Mouse (Mus musculus): ENCODE data around the gene 1700010B08Rik. TPM values are rescaled to one million over a fixed set of nuclear protein-coding genes. Genes with fewer than 3 reads are reported as not detected.

The 1700010B08Rik gene
- polyA plus RNA-seq, 1 experiment from 2014 or later: not detected

DNA sequence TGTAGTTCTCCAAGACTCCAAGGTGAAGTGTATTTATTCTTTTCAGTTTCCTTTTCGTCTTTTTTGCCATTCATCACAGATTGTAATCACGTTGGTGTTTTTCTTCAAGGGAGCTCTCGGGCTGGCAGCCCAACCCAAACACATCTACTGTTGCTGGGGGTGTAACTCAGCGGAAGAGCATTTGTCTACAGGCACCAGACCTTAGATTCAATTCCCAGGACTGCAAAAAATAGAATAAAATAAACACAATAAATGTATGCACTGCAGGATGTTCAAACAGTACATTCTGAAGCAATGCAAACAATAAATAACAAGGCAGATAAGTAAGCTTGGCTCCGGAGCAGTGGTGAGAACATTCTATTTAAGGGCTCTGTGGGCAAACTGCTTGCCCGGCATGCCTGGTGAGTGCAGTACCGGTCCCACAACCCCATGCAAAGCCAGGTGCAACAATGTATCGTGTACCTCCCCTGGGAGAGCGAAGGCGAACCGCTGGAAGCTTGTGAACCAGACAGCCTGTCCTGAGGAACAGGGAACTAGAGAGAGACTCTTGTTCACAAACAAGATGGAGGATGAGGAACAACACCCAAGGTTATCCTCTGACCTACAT lies 3.1 kb downstream of the 1700010B08Rik start:
- ATAC-seq (replicated peaks; ENCODE audit: insufficient number of reproducible peaks, insufficient read depth, low FRiP score, low read depth): no peak
- Histone ChIP-seq H3K4me1 (replicated peaks) (0 out of 2 replicates have a peak, but pooled peaks cover 2% of the 10 kb centered on the region), H3K27me3 (no peaks in the 10 kb centered on the region), H3K4me2 (no peak overlapping the region), H3K36me3 (no peaks in the 10 kb centered on the region), H3K9me3 (replicated peaks) (no peaks in the 10 kb centered on the region), H3K27ac (no peak overlapping the region), H3K4me3 (no peak overlapping the region), H3K9ac (no peak overlapping the region)
- WGBS: 61% methylated on average over 11 of the region's 11 CpGs

DNA sequence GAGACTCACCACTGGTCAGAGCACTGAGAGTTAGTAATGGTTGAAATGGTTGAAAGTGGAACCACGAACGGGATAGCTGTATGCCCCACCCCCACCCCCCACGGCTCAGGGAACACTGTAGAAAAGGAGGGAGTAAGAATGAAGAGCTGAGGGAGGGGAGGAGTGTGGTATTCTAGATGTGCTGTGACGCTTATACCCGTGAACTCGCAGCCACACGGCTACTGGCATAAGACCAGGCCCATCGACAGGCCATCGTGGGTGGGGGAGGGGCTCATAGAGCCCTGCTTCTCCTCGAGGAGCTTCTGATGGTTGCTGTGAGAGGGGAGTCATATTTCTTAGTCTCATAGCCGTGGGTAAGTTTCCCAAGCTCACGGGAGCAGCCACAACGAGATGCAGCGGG lies 5.2 kb downstream of the 1700010B08Rik start:
- ATAC-seq (replicated peaks; ENCODE audit: insufficient number of reproducible peaks, insufficient read depth, low FRiP score, low read depth): no peak
- H3K4me1 ChIP-seq (replicated peaks): 0 out of 2 replicates have a peak, but pooled peaks cover 2% of the 10 kb centered on the region
- no peaks in the 10 kb centered on the region for H3K27me3 ChIP-seq
- WGBS: 50% methylated on average over 14 of the region's 14 CpGs
- H3K27ac ChIP-seq: no peak overlapping the region
- H3K36me3 ChIP-seq: no peaks in the 10 kb centered on the region
- H3K9ac ChIP-seq: no peak overlapping the region
- no peak overlapping the region for H3K4me2 ChIP-seq
- H3K9me3 ChIP-seq (replicated peaks): no peaks in the 10 kb centered on the region
- H3K4me3 ChIP-seq: no peak overlapping the region

DNA sequence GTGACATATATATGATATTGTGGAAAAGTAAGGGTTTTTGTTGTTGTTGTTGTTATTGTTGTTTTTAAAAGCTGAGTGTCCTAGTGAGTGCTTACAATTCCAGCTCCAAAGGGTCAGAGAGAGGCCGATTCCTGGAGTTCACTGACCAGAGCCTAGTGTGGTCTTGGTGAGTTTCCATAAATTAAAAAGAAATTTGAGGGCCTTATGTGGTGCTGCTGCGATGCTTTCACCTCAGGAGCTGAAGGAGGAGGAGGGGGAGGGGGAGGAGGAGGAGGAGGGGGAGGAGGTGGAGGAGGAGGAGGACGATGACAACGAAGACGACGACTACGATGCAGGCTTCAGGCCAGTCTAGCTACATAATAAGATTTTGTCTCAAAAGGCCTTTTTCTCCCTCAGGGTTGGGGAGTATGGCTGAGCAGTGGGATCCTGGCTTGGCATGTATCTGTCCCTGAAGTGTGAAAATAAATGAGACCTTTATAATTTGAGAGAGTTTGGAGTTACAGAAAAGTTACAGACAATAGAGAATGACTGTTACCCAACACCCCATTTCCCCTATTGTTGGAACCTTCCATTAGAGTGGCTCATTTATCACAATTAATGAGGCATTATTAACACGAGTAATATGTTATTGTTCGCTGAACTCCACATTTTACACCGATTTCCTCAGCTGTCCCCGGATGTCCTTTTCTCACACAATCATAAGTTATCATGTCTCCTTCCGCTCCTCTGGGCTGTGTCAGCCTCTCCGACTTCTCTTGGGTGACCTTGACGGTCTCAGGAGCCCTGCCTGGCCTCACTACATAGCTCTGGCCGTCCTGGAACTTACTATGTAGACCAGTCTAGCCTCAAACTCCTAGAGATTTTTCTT lies 6.0 kb downstream of the 1700010B08Rik start:
- H3K4me3 ChIP-seq: no peak overlapping the region
- H3K27ac ChIP-seq: no peak overlapping the region
- H3K36me3 ChIP-seq: no peaks in the 10 kb centered on the region
- WGBS: 60% methylated on average over 15 of the region's 15 CpGs
- H3K9ac ChIP-seq: no peak overlapping the region
- ATAC-seq (replicated peaks; ENCODE audit: insufficient number of reproducible peaks, insufficient read depth, low FRiP score, low read depth): no peak
- no peak overlapping the region for H3K4me2 ChIP-seq
- H3K27me3 ChIP-seq: no peaks in the 10 kb centered on the region
- no peaks in the 10 kb centered on the region for H3K9me3 ChIP-seq (replicated peaks)
- H3K4me1 ChIP-seq (replicated peaks): peaks cover 6% of the 10 kb centered on the region; the same call in 1 of the 2 replicates

DNA sequence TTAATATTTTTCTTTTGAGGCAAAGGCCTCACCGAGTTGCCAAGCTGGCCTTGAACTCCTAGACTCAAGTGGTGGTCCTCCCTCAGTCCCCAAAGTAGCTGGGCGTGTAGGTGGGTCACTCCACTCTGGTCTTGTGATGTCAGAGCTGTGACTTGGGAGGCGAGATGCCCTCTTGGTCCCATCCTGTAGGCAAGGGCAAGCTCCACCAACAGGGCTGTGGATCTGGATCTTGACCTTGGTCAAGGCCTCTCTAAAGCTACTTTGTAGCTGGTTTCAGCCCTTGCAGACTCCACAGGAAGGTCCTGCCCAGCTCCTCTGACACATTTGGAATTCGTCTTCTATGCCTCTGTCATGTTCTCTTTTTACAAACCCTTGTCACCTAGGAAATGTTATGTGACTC lies 6.6 kb downstream of the 1700010B08Rik start:
- no peak overlapping the region for H3K27ac ChIP-seq
- ATAC-seq (replicated peaks; ENCODE audit: insufficient number of reproducible peaks, insufficient read depth, low FRiP score, low read depth): no peak
- H3K27me3 ChIP-seq: no peaks in the 10 kb centered on the region
- WGBS: 89% methylated on average over 4 of the region's 4 CpGs
- no peak overlapping the region for H3K4me2 ChIP-seq
- peaks cover 12% of the 10 kb centered on the region for H3K4me1 ChIP-seq (replicated peaks)
- H3K36me3 ChIP-seq: no peaks in the 10 kb centered on the region
- no peaks in the 10 kb centered on the region for H3K9me3 ChIP-seq (replicated peaks)
- H3K9ac ChIP-seq: no peak overlapping the region
- no peak overlapping the region for H3K4me3 ChIP-seq

DNA sequence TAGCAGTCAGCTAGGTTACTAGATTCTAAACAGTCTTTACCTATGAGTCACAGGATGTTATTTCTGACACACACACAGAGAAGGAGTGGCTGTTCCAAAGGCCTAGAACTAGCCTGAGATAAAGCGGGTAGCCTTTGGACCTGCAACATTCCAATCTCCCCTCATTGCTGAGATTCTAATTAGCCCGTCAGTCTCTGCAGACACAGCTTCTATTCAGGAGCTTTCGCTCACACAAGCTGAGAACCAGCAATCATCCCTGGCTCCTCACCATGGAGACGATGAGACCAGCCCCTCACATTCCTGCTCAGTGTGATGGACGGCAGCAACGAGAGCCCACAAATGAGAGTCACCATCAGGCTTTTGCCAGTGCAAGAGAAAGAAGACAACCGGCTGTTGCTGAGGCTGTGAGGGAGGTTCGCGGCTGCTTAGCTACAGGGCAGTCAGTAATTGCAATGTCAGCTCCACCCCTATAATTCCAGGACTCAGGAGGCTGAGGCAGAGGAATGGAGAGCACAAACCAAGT lies 11.3 kb downstream of the 1700010B08Rik start:
- Histone ChIP-seq H3K9me3 (replicated peaks) (no peaks in the 10 kb centered on the region), H3K4me1 (replicated peaks) (peaks cover 12% of the 10 kb centered on the region), H3K9ac (no peak overlapping the region), H3K27ac (no peak overlapping the region), H3K4me2 (no peak overlapping the region), H3K36me3 (no peaks in the 10 kb centered on the region), H3K4me3 (no peak overlapping the region), H3K27me3 (no peaks in the 10 kb centered on the region)
- ATAC-seq (replicated peaks; ENCODE audit: insufficient number of reproducible peaks, insufficient read depth, low FRiP score, low read depth): 0 out of 2 replicates have a peak, but pooled peaks have one; percentile 14
- WGBS: 9% methylated on average over 9 of the region's 9 CpGs

DNA sequence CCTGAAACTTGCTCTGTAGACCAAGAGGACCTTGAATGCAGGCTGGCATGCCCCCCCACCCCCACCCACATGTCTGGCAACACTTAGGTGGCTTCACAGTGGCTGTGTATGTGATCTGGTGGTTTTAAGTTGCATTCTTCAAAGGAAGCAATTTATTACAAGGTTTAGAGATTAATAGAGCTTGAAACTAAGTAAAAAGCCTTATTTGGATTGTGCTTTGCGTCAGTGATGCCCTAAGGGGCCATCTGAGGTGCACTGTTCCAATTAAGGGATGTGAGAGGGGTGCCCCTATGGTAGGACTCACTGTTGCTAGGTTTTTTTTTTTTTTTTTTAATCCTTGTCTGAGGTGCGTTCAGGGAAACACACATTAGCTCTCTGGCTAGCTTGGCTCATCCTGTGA lies 15.2 kb downstream of the 1700010B08Rik start:
- Histone ChIP-seq H3K4me3 (no peak overlapping the region), H3K4me1 (replicated peaks) (peaks cover 26% of the 10 kb centered on the region), H3K27me3 (no peaks in the 10 kb centered on the region), H3K36me3 (no peaks in the 10 kb centered on the region), H3K9ac (no peak overlapping the region), H3K4me2 (no peak overlapping the region), H3K9me3 (replicated peaks) (no peaks in the 10 kb centered on the region), H3K27ac (no peak overlapping the region)
- ATAC-seq (replicated peaks; ENCODE audit: insufficient number of reproducible peaks, insufficient read depth, low FRiP score, low read depth): no peak
- 66% methylated on average over 2 of the region's 2 CpGs for WGBS

DNA sequence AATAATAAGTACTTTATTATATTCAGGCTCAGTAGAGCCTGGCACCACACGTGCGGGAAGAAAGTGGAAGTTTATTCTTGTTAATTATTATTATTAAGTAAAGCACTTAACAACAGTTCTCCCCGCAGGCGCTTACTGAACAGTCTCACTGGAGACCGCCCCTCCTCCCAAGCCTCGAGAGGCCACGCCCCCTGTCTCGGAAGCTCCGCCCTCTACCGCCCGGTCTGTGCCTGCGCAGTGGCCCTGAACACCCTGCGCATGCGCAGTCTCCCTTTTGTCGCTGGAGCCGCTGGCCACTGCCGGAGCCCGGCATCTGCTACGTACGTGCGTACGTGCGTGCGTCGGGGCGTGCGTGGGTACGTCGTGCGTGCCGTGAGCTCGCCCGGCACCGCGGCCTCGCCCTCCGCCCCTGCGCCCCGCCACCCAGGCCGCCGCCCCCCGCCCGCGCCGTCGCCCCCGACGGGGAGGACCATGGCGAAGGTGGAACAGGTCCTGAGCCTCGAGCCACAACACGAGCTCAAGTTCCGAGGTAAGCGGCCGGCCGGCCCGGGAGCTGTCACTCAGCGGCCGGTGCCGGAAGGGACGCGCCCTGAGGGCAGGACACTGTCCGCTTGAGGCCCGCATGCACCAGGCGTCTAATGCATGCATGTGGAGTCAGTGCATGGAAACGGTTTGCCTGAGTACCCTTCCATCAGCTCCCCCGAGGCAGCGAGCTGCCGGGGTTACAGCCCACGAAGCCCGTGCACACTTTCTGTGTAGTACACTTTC lies 18.2 kb downstream of the 1700010B08Rik start, which contains the start of gene Vapb:
TSS of gene Vapb (plus strand) at position 290 of the 768 bp plus-strand sequence.
- ATAC-seq (replicated peaks; ENCODE audit: insufficient number of reproducible peaks, insufficient read depth, low FRiP score, low read depth): peak; percentile 97
- Histone ChIP-seq H3K4me1 (replicated peaks) (peaks cover 14% of the 10 kb centered on the region), H3K4me3 (peak within 1 kb of the TSS; percentile 85), H3K9me3 (replicated peaks) (no peaks in the 10 kb centered on the region), H3K36me3 (no peaks in the 10 kb centered on the region), H3K4me2 (peak within 1 kb of the TSS; percentile 82), H3K27me3 (no peaks in the 10 kb centered on the region), H3K27ac (peak within 1 kb of the TSS; percentile 72), H3K9ac (peak within 1 kb of the TSS; percentile 72)
- WGBS: under 1% methylated on average over 70 of the region's 70 CpGs

DNA sequence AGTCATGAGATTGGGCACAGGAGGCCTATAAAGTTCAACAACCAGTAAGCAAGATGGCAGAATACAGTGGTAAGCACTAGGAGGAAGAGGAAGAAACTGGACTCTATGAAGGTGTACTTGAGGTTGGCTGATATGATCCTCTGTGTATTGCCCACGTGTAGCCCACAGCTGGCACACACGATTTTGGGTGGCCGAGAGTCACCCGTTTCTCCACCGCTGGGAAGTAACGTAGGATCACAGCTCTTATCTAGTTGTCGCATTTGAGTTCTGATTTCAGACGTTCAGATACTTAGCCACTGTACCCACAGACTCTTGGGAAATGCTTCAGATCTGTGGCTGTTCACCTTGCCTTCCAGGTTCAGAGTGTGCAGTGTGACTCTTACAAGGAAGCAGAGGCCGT lies 19.0 kb downstream of the 1700010B08Rik start:
- Histone ChIP-seq H3K9me3 (replicated peaks) (no peaks in the 10 kb centered on the region), H3K27me3 (no peaks in the 10 kb centered on the region), H3K27ac (no peak overlapping the region), H3K4me2 (peak overlapping the region; percentile 82), H3K4me3 (peak overlapping the region; percentile 85), H3K4me1 (replicated peaks) (peaks cover 14% of the 10 kb centered on the region), H3K36me3 (no peaks in the 10 kb centered on the region), H3K9ac (peak overlapping the region; percentile 72)
- 69% methylated on average over 9 of the region's 9 CpGs for WGBS
- ATAC-seq (replicated peaks; ENCODE audit: insufficient number of reproducible peaks, insufficient read depth, low FRiP score, low read depth): no peak

DNA sequence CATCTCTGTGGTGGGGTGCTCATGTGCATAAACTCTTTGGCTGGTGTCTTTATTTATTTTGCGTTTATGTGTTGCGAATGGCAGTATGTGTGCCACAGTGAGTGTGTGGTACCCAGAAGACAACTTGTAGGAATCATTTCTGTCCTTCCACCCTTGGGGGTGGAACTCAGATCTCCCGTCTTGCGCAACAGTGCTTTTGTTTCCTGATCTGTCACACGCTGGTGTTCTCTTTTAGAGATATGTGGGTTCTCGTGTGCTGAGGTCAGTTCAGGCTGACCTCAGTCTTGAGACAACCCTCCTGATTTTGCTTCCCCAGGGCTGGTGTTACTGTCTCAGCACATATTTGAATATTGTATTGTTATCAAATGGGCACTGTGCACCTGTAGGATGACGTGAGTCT lies 19.9 kb downstream of the 1700010B08Rik start:
- no peaks in the 10 kb centered on the region for H3K36me3 ChIP-seq
- H3K27ac ChIP-seq: no peak overlapping the region
- no peak overlapping the region for H3K9ac ChIP-seq
- H3K9me3 ChIP-seq (replicated peaks): no peaks in the 10 kb centered on the region
- H3K27me3 ChIP-seq: no peaks in the 10 kb centered on the region
- H3K4me1 ChIP-seq (replicated peaks): peaks cover 14% of the 10 kb centered on the region
- no peak overlapping the region for H3K4me3 ChIP-seq
- H3K4me2 ChIP-seq: no peak overlapping the region
- 87% methylated on average over 7 of the region's 7 CpGs for WGBS
- no peak for ATAC-seq (replicated peaks; ENCODE audit: insufficient number of reproducible peaks, insufficient read depth, low FRiP score, low read depth)

DNA sequence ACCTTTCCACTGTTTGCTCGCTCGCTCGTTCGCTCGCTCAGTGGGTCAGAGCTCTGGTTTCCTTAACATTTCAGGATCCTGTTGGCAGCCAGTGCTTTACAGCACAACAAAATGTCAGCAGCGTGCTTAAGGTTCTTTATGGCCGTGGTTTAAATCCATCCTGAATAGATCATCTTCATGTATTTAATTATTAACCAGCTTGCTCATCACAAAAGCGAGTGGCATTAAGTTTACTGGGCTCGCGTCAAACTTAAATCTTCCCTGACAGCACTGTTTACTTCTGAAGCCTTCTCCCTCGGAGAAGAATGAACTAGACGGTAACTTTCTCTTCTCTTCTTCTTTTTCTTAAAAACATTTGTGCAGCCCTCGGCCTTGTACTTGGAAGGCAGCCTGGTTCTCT lies 22.9 kb downstream of the 1700010B08Rik start:
- no peak for ATAC-seq (replicated peaks; ENCODE audit: insufficient number of reproducible peaks, insufficient read depth, low FRiP score, low read depth)
- WGBS: 78% methylated on average over 13 of the region's 13 CpGs
- H3K27ac ChIP-seq: no peak overlapping the region
- H3K4me2 ChIP-seq: no peak overlapping the region
- H3K4me1 ChIP-seq (replicated peaks): peaks cover 14% of the 10 kb centered on the region
- H3K4me3 ChIP-seq: no peak overlapping the region
- no peaks in the 10 kb centered on the region for H3K9me3 ChIP-seq (replicated peaks)
- no peaks in the 10 kb centered on the region for H3K36me3 ChIP-seq
- H3K27me3 ChIP-seq: no peaks in the 10 kb centered on the region
- no peak overlapping the region for H3K9ac ChIP-seq

DNA sequence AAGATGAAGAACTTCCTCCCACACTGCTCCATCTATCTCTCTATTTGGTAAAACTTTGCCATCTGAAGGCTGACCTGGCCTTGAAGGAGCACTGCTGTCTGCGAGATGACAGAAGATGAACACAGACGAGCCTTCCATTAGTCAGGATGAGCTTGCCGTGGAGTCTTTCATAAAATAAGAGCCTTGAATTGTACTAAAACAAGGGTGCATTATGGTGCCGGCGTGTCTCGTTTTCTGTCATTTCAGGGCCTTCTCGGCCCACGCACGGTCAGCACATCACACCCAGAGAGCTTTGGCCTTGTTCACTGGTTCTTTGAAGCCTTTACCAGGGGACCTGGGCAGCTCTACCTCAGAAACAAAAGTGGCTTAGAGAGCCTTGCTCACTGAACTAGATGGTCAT lies 23.5 kb downstream of the 1700010B08Rik start:
- 86% methylated on average over 9 of the region's 9 CpGs for WGBS
- Histone ChIP-seq H3K4me2 (no peak overlapping the region), H3K4me1 (replicated peaks) (peaks cover 14% of the 10 kb centered on the region), H3K9me3 (replicated peaks) (no peaks in the 10 kb centered on the region), H3K27me3 (no peaks in the 10 kb centered on the region), H3K36me3 (no peaks in the 10 kb centered on the region), H3K4me3 (no peak overlapping the region), H3K9ac (no peak overlapping the region), H3K27ac (no peak overlapping the region)
- ATAC-seq (replicated peaks; ENCODE audit: insufficient number of reproducible peaks, insufficient read depth, low FRiP score, low read depth): no peak

Data from heart, embryonic 15.5 days (tissue).